8 mouse cellular contexts compared by ENCODE assay signal in genomic region chr7:109174949-109175669, GRCm38 (mm10). TPM values are rescaled to one million over a fixed set of nuclear protein-coding genes. Genes with fewer than 3 reads are reported as not detected.
A peak's percentile ranks its signal among the peaks of the same experiment; 100 is the strongest.
DNase-seq lines count a peak whose midpoint lies in the region; ATAC-seq and TF ChIP-seq lines count a peak whose summit lies in the region.

Gene Lmo1 (minus strand): TSS chr7:109175207.

- H3K4me3 ChIP-seq in cortical plate, adult 2 months (ENCODE audit: insufficient read depth, low read length): peak within 1 kb of the TSS; percentile 51
- H3K4me3 ChIP-seq in heart, embryonic 12.5 days: peak within 1 kb of the TSS; percentile 62
- peak within 1 kb of the TSS; percentile 51 for H3K4me3 ChIP-seq in kidney, postnatal 0 days (replicated peaks; ENCODE audit: low read depth, low read length)
- peak within 1 kb of the TSS; percentile 49 for H3K4me3 ChIP-seq in liver, embryonic 16.5 days (ENCODE audit: low read depth, low read length)
- peak within 1 kb of the TSS; percentile 47 for H3K4me3 ChIP-seq in small intestine, adult 2 months (ENCODE audit: low read depth, low read length)

- H3K27me3 ChIP-seq in heart, embryonic 12.5 days (replicated peaks): peaks cover 70% of the 10 kb centered on the region
- H3K27me3 ChIP-seq in kidney, postnatal 0 days (ENCODE audit: insufficient read depth, low read length): peaks cover 30% of the 10 kb centered on the region
- H3K27me3 ChIP-seq in liver, embryonic 16.5 days (ENCODE audit: control insufficient read depth, insufficient read depth, low read depth, low read length): peaks cover 52% of the 10 kb centered on the region
- H3K27me3 ChIP-seq in small intestine, adult 2 months (ENCODE audit: control insufficient read depth, insufficient read depth, low read length): peaks cover 14% of the 10 kb centered on the region

- TF ChIP-seq POLR2A in cortical plate, adult 2 months (IDR thresholded peaks at IDR 0.05; ENCODE audit: extremely low read depth, insufficient read depth, low read length): no peak
- no peak for TF ChIP-seq POLR2A in small intestine, adult 2 months (IDR thresholded peaks at IDR 0.05; ENCODE audit: low read depth, low read length)

- 1% methylated on average over 64 of the region's 67 CpGs for WGBS in heart, embryonic 12.5 days
- under 1% methylated on average over 61 of the region's 67 CpGs for WGBS in kidney, postnatal 0 days
- under 1% methylated on average over 60 of the region's 67 CpGs for WGBS in liver, embryonic 16.5 days (ENCODE audit: insufficient replicate concordance)
- 1% methylated on average over 67 of the region's 67 CpGs for WGBS in small intestine, adult 2 months

- peak within 1 kb of the TSS; percentile 95 for H3K4me2 ChIP-seq in heart, embryonic 12.5 days
- peak within 1 kb of the TSS; percentile 96 for H3K4me2 ChIP-seq in kidney, postnatal 0 days (ENCODE audit: low read length)
- peak within 1 kb of the TSS; percentile 60 for H3K4me2 ChIP-seq in liver, embryonic 16.5 days (ENCODE audit: low read depth, low read length)

- peak within 1 kb of the TSS; percentile 69 for H3K9ac ChIP-seq in heart, embryonic 12.5 days
- peak within 1 kb of the TSS; percentile 56 for H3K9ac ChIP-seq in kidney, postnatal 0 days (ENCODE audit: low read depth, low read length)
- H3K9ac ChIP-seq in liver, embryonic 16.5 days (ENCODE audit: low read depth, low read length): no peak within 1 kb of the TSS

- no peaks in the 10 kb centered on the region for H3K36me3 ChIP-seq in heart, embryonic 12.5 days
- H3K36me3 ChIP-seq in kidney, postnatal 0 days (ENCODE audit: insufficient read depth, low read length): no peaks in the 10 kb centered on the region
- H3K36me3 ChIP-seq in liver, embryonic 16.5 days (ENCODE audit: control insufficient read depth, insufficient read depth): no peaks in the 10 kb centered on the region
- no peaks in the 10 kb centered on the region for H3K36me3 ChIP-seq in small intestine, adult 2 months (ENCODE audit: control insufficient read depth, insufficient read depth, low read length)

- DNase-seq in urinary bladder, adult 2 months (ENCODE audit: low spot score): peak; percentile 62
- no peak for DNase-seq in urinary bladder, postnatal 10 days (ENCODE audit: low spot score)
- peak; percentile 48 for DNase-seq in kidney, postnatal 0 days (ENCODE audit: low spot score)
- no peak for DNase-seq in adipocyte (ENCODE audit: low spot score)

- TF ChIP-seq CTCF in cortical plate, adult 2 months (IDR thresholded peaks at IDR 0.05; ENCODE audit: extremely low read depth, insufficient read depth, low read length): no peak
- TF ChIP-seq CTCF in kidney, postnatal 0 days (IDR thresholded peaks at IDR 0.05; ENCODE audit: low read depth): no peak
- TF ChIP-seq CTCF in small intestine, adult 2 months (IDR thresholded peaks at IDR 0.05; ENCODE audit: extremely low read depth, insufficient read length, insufficient replicate concordance, low read depth, low read length): no peak

- no peaks in the 10 kb centered on the region for H3K9me3 ChIP-seq in heart, embryonic 12.5 days (replicated peaks)
- H3K9me3 ChIP-seq in kidney, postnatal 0 days (replicated peaks; ENCODE audit: low read length): no peaks in the 10 kb centered on the region
- H3K9me3 ChIP-seq in liver, embryonic 16.5 days (replicated peaks; ENCODE audit: control insufficient read depth, low read length): no peaks in the 10 kb centered on the region

- H3K27ac ChIP-seq in cortical plate, adult 2 months (ENCODE audit: insufficient read depth, low read length): no peak within 1 kb of the TSS
- no peak within 1 kb of the TSS for H3K27ac ChIP-seq in heart, embryonic 12.5 days (ENCODE audit: poor library complexity, severe bottlenecking)
- H3K27ac ChIP-seq in kidney, postnatal 0 days: no peak within 1 kb of the TSS
- no peak within 1 kb of the TSS for H3K27ac ChIP-seq in liver, embryonic 16.5 days (ENCODE audit: low read length)
- no peak within 1 kb of the TSS for H3K27ac ChIP-seq in small intestine, adult 2 months (ENCODE audit: insufficient read depth, low read depth, low read length)

- peaks cover 3% of the 10 kb centered on the region for H3K4me1 ChIP-seq in cortical plate, adult 2 months (ENCODE audit: control insufficient read depth, insufficient read depth, low read length)
- H3K4me1 ChIP-seq in heart, embryonic 12.5 days (replicated peaks): peaks cover 1% of the 10 kb centered on the region; the same call in 1 of the 2 replicates
- no peaks in the 10 kb centered on the region; the same call in 1 of the 2 replicates for H3K4me1 ChIP-seq in kidney, postnatal 0 days (replicated peaks; ENCODE audit: insufficient read depth, low read length)
- no peaks in the 10 kb centered on the region for H3K4me1 ChIP-seq in liver, embryonic 16.5 days (ENCODE audit: control insufficient read depth, low read depth, low read length)
- H3K4me1 ChIP-seq in small intestine, adult 2 months (ENCODE audit: control insufficient read depth, insufficient read depth, insufficient read length, low read length): no peaks in the 10 kb centered on the region

- peak; percentile 54; the same call in 1 of the 2 replicates for ATAC-seq in heart, embryonic 12.5 days (ENCODE audit: insufficient number of reproducible peaks, low FRiP score)
- peak; percentile 66 for ATAC-seq in kidney, postnatal 0 days (replicated peaks; ENCODE audit: low FRiP score, low read depth)
- ATAC-seq in liver, embryonic 16.5 days (ENCODE audit: low read depth): peak; percentile 47; the same call in 1 of the 2 replicates

RNA-seq across cellular contexts. Expression of gene Lmo1, which starts in this region (rescaled TPM):
- 155 and 164 TPM in 2 replicates for polyA plus RNA-seq in urinary bladder, adult 2 months (2012; rRNA removed)
- polyA plus RNA-seq in cortical plate, adult 2 months (2012; rRNA removed): 24.0 and 30.5 TPM in 2 replicates
- polyA plus RNA-seq in heart, embryonic 12.5 days (2016; fragmentation: Nextera tagmentation; extraction: Ambion mirVana): 1.6 and 2.0 TPM in 2 replicates
- polyA plus RNA-seq in kidney, postnatal 0 days (2015; fragmentation: Nextera tagmentation; extraction: Ambion mirVana): 8.7 and 11.0 TPM in 2 replicates
- 1.0 and 1.1 TPM in 2 replicates for polyA plus RNA-seq in liver, embryonic 16.5 days (2015; fragmentation: Nextera tagmentation; extraction: Ambion mirVana)
- 0.44 and 1.8 TPM in 2 replicates for polyA plus RNA-seq in small intestine, adult 2 months (2012; rRNA removed)

Comparison
In these comparisons a context has a peak if more than half of its experiments do, and no peak if none do; other contexts are left out.
1. DNase-seq: peak in urinary bladder, adult 2 months (single experiment) and kidney, postnatal 0 days (single experiment); none in urinary bladder, postnatal 10 days (single experiment) and adipocyte (single experiment).
2. Peak in every context shown above with its lines, with median percentiles within 50 percentile points of each other: H3K4me3 ChIP-seq, ATAC-seq and H3K4me2 ChIP-seq.